Mouse (Mus musculus) kidney, postnatal 25 days (tissue): Measurements from ENCODE around the gene Cep55.

ENCODE experiments used
- DNase-seq, 2 experiments: peaks; one replicate each; pipeline ENCODE4 v3.0.0; 2021; ENCODE audit warnings: mixed read lengths in 2 of 2

Cep55 gene

DNA sequence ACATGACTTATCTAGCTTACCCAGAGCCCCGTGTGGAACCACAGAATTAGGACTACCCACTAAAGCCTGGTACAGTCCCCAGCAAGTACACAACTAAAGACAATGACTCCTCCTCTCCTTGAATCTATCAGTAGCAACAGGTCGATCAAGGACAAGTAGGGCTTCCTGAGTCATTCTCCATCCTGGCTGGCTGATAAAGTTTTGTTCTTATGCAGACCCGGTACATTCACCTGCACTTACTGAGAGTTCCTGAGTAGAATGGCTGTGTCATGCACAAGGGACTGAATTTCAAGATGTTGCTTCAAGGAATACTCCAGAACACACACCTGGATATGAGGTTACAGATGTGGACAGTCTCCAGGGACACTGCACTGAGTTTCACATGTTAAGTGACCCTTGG is 9.6 kb upstream of the Cep55 start:
- DNase-seq, result no peak

GRCm38 (mm10) chr19:38049686-38050085 is 5.1 kb upstream of the Cep55 start:
- DNase-seq, result no peak

DNA sequence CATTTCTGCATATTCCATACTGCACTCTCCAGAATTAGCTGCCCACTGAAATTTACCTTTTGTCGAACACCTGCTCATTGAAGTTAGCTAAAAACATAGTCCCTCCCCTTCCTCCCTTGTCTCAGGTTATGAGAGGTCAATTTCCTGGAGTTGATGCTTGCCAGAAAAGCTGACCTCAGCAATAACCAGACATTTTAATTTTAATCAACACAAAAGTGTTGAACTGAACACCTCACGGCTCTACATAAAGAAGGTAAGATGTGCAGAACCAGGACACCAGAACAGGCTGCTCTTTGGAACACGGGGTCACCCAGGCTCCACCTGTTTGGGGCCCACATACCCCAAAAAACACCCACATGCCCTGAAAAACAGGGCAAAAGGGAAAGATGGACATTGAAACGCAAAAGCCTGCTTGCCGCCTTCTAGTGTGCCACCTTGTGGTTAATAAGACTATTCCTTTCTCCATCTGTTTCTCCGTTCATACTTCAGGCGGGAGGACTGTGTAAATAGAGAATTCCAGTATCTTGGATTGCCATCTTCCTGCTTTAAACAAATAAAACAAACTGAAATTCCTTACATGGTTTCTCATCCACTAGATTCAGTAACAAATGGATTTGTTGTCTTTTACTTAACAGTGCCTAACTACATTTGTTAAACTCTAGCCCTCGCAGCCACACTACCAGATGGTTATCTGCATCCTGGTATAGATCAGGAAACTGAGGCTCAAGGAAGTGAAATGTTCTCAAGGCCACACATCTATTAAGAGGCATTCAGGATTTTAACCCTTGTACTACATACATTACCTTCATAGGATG is 1.4 kb upstream of the Cep55 start:
- peak; percentile 24 to 40 for DNase-seq

DNA sequence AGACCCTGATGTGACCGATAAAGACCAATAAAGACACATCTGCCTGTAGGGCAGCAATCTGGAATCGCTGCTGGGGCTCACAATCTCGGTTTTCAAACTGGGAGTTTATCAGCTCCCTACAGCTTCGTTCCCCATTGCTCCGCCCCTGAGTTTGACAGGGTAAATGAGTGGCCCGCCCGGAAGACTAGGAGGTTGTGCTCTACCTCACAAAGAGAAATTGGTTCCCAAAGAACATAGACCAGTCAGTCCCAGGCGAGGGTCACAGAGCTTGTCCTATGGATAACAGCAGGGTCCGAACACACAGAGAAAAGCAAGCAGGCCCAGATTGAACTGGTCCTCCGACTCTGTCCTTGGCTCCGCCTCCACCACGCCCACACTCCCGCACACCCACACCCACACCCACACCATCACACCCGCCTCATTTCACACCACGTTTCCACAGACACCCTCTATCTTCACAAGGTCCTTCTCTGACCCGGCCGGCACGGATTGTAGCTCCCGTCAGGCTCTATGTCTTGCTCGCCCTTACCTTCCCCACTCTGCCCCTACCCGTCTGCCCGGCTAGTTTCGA is 577 bp upstream of the Cep55 start:
- peak; percentile 84 to 89 for DNase-seq

GRCm38 (mm10) chr19:38055798-38056197 is 987 bp downstream of the Cep55 start:
- no peak for DNase-seq

GRCm38 (mm10) chr19:38056276-38056675 is 1.5 kb downstream of the Cep55 start:
- DNase-seq, result no peak

DNA sequence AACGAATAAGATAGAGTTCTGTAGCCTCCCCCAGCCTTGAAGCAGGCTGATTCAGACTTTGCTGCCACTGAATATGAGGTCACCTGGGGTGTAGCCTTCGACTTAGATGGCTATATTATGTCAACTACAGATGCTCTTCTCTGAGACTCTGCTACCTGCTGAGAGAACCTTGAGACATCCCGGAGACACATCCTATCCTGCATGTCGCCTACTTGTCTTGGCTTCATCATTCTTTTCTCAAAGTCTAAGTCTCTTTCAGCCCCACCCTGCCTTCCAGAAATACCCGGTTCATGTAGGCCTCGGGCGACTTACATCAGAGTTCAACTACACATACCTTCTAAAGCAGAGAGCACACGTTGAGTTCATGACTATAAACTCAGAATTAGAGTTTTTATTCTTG is 2.1 kb downstream of the Cep55 start:
- DNase-seq, result no peak

DNA sequence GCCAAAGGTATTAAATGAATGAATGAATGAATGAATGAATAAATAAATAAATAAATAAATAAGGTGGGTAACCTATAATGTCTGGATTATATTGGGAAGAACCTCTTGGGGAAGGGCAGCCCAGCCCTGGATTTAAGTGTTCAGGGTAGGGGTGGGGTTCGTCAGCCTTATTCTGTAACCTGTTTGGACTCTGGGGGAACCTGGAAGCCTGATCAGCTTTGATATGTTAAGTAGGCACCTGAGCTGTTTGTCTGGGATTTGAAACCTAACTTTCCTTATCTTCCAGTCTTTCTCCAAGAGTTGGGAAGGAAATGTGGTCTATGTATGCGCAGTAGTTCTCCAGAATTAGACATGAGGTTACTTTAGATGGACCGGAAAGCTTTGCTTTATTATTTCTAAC is 8.4 kb downstream of the Cep55 start:
- no peak for DNase-seq

DNA sequence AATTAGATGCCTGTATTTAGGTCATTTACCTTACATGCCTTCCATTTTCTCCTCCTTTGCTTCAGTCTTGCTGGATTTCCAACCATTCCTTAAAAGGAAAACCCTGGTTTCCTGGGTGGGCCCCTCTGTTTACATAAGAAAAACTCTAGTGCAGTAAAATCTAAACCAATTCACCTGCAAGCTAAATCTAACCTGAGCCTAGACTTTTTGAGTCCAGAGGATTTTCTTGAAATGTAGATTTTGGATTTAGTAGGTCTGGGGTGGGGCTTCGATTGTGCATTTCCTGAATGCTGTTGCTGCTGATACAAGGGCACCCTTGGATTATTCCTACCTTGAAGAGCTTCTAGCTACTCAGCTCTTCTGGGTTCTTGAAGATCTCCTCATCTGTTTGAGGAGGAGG is 9.2 kb downstream of the Cep55 start:
- DNase-seq, result no peak

DNA sequence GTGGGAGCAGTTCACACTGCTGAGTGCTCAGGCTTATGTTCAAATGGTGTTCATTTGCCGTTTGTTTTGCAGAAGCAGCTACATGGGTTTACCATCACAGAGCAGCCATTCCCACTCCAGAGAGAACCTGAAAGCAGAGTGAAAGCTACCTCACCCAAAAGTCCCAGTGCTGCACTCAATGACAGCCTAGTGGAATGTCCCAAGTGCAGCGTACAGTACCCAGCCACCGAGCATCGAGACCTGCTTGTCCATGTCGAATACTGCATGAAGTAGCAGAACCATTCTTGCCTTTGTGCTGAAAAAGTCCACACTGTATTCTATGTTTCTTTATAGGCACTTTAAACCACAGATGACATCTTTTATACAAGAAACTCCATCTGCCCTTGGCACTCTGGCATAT is 18.4 kb downstream of the Cep55 start:
- DNase-seq, result no peak

DNA sequence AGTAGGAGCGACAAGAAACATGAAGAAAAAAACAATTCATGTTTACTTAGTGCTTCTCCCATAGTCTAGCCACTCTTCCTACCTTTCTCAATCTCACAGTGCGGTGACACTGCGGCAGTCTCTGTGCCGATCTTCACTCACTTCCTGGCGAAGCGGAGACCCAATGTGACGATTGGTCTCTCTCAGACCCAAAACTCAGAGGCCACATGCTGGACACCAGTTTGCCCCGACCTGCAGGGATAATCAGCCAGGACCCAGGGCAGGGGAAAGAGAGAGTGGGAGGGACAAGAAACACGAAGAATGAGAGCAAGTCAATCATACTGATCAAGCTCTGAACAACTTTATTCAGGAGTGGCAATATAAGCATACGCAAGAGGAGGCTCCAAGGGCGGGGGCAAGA is 20.2 kb downstream of the Cep55 start:
- DNase-seq, result no peak

- DNase-seq, result no peak
These were observed 21.4 kb downstream of the Cep55 start for GRCm38 (mm10) chr19:38076251-38076650.

- no peak for DNase-seq
These were observed 23.2 kb downstream of the Cep55 start for GRCm38 (mm10) chr19:38077851-38078540.

GRCm38 (mm10) chr19:38081361-38081760 is 26.6 kb downstream of the Cep55 start:
- no peak for DNase-seq

DNA sequence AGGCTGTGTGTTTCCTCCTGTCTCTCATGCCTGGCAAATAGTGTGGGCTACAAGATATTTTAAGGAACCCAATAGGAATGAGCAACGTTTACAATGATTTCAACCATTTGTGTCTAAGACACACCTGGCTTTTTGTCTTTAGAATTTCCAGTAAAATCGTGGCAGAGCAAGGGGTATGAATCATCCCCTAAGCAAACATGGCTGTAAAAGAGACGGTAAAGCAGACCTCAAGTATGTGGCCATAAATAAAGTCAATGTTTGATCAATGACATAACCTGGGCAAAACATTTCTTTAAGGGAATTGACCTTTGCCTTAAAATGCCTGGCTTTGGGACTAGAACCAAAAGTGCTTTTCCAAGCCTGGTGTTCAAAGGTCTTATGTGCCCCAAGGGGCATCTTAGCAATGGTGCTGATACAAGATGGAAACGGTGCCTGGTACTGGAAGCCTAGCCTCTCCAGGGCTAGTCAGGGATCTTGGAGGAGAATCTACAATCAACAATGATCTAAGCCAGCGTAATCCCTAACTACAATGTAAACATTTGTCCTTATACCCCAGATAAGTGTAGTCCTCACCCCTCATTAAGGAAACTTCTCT is 28.2 kb downstream of the Cep55 start:
- DNase-seq, result no peak

DNA sequence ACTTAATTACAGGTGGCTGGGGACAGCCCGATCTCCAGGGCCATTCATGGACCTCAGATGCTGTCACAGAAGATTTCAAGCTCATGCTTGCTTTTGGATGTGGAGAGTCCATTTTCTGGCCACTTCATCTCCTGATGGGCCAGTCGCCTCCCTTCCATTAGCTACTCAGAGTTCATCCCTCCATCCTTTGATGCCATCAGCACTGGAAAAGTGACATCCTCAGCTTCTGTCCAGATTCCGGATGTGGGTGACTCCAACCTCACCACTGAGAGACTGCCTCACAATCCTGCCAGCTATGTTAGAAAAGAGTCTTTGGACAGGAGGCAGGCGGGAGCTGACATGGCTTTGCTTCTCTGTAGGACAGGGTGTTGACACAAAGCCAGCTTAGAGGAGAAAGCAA is 31.0 kb downstream of the Cep55 start:
- no peak for DNase-seq

DNA sequence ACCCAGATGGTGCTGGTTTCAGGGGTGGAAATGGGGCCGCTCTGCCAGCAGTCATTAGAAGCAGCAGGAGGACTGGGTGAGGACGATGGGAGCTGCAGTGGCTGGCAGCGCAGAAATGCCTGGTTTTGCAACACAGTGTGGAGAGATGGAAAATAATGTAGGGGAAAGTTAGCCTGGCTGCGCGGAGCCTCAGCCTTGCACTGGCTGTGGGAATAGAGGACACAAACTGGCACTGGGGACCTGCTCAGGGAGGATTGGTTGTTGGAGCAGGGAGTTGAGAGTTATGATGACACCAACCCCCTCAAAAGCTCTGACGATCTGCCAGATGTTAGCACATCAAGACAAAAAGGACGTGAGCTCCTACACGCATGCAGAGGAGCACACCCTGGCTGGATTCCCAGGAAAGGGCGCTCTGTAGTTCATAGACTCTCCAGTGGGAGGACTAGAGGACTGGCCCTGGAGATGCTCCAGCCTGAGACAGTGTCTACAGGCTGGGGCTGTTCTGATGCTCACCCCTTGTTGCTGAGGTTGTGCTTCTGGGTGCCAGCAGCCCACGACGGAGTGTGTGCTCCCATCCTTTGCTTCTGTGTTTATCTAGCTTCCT is 32.2 kb downstream of the Cep55 start:
- DNase-seq, result peak; percentile 31 to 50

- no peak for DNase-seq
These were observed 34.5 kb downstream of the Cep55 start for GRCm38 (mm10) chr19:38089358-38089757.

- no peak for DNase-seq
These were observed 36.7 kb downstream of the Cep55 start for GRCm38 (mm10) chr19:38091512-38091985.

- no peak for DNase-seq
These were observed 41.4 kb downstream of the Cep55 start for GRCm38 (mm10) chr19:38096231-38096630.

GRCm38 (mm10) chr19:38096858-38097758 is 42.3 kb downstream of the Cep55 start, which contains the start of gene Ffar4:
TSS of gene Ffar4 (plus strand) at chr19:38097071.
- no peak for DNase-seq

DNA sequence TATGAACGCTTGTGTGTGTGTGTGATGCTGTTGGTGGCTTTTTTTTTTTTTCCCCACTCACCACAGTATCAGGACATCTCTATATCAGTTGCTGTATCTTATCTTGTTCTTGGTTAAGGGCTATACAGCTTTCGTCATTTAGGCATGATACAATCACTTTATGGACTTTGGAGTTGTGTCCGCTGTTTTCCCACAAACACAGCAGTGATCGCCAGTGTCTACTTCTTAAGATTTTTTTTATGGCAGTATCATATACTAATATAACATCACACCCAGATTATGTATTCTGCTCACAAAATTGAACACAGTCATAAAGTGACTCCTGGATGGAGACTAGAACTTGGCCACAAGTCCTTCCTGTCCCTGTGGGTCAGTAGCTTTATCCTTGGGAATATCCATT is 53.1 kb downstream of the Cep55 start:
- DNase-seq, result no peak
